Mouse (Mus musculus): ENCODE measurements around the gene Lgr6. TPM values are rescaled to one million over a fixed set of nuclear protein-coding genes. Genes with fewer than 3 reads are reported as not detected.

Lgr6 gene
- polyA plus RNA-seq, 1 experiment = 2.9 TPM

DNA sequence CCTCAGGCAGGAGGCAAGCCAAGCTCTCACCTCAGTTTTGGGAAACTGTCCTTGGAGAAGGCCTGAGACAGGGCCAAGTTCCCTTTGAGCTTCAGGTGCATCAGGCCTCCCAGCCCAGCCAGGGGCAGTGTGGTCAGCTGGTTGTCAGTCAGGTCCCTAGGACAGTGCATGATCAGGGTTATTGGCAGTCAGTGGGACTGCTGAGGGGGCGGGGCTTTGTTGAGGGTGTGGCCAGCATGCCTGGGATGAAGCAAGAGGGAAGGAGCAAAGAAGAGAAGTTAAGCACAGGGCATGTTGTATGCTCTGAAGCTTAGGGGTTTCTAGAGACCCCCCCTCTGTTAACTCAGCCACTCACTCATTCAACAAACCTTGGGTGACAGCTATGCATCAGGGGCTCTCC, 109.1 kb downstream of the Lgr6 start:
- Histone ChIP-seq H3K27me3 (ENCODE audit: control insufficient read depth, insufficient read depth, low read length) (no peaks in the 10 kb centered on the region), H3K27ac (ENCODE audit: insufficient read depth, low read length) (no peak overlapping the region), H3K4me1 (ENCODE audit: control insufficient read depth, insufficient read depth, low read length) (no peaks in the 10 kb centered on the region; the same call in 1 of the 2 replicates), H3K4me3 (replicated peaks; ENCODE audit: insufficient read depth, low read depth, low read length) (no peak overlapping the region)
- WGBS = 33% methylated on average over 1 of the region's 1 CpGs
- no peak for TF ChIP-seq POLR2A (IDR thresholded peaks at IDR 0.05; ENCODE audit: borderline replicate concordance, insufficient read depth, low read length)
- no peak for TF ChIP-seq CTCF (IDR thresholded peaks at IDR 0.05; ENCODE audit: borderline replicate concordance, insufficient read depth, low read depth, low read length)
- DNase-seq = no peak

GRCm38 (mm10) chr1:134995437-134995836, 109.6 kb downstream of the Lgr6 start:
- Histone ChIP-seq H3K4me1 (ENCODE audit: control insufficient read depth, insufficient read depth, low read length) (no peaks in the 10 kb centered on the region; the same call in 1 of the 2 replicates), H3K27me3 (ENCODE audit: control insufficient read depth, insufficient read depth, low read length) (no peaks in the 10 kb centered on the region), H3K4me3 (replicated peaks; ENCODE audit: insufficient read depth, low read depth, low read length) (no peak overlapping the region), H3K27ac (ENCODE audit: insufficient read depth, low read length) (no peak overlapping the region)
- TF ChIP-seq CTCF (IDR thresholded peaks at IDR 0.05; ENCODE audit: borderline replicate concordance, insufficient read depth, low read depth, low read length) (no peak), POLR2A (IDR thresholded peaks at IDR 0.05; ENCODE audit: borderline replicate concordance, insufficient read depth, low read length) (no peak)
- WGBS = 43% methylated on average over 4 of the region's 4 CpGs
- DNase-seq = peak in 1 of 2 experiments; percentile 28

DNA sequence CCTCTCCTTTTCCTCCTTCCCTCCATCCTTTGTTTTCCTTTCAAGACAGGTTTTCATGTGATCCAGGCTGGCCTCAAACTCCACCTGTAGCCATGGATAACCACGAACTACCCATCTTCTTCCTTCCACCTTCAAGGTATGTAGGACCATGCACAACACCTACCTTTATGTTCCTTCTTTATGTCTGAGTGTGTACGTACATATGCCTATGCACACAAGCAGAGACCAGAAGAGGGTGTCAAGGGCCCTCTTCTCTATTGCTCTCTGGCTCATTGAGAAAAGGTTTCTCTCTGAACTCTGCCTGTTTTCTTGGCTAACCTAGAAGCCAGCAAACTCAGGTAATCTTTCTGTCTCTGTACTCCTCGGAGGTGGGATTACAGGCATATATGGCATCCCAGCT, 110.3 kb downstream of the Lgr6 start:
- Histone ChIP-seq H3K27ac (ENCODE audit: insufficient read depth, low read length) (no peak overlapping the region), H3K4me3 (replicated peaks; ENCODE audit: insufficient read depth, low read depth, low read length) (no peak overlapping the region), H3K27me3 (ENCODE audit: control insufficient read depth, insufficient read depth, low read length) (no peaks in the 10 kb centered on the region), H3K4me1 (ENCODE audit: control insufficient read depth, insufficient read depth, low read length) (no peaks in the 10 kb centered on the region; the same call in 1 of the 2 replicates)
- WGBS = 90% methylated on average over 3 of the region's 3 CpGs
- no peak for DNase-seq
- TF ChIP-seq POLR2A (IDR thresholded peaks at IDR 0.05; ENCODE audit: borderline replicate concordance, insufficient read depth, low read length) = no peak
- no peak for TF ChIP-seq CTCF (IDR thresholded peaks at IDR 0.05; ENCODE audit: borderline replicate concordance, insufficient read depth, low read depth, low read length)

- DNase-seq = no peak
- no peak overlapping the region for H3K4me3 ChIP-seq (replicated peaks; ENCODE audit: insufficient read depth, low read depth, low read length)
- no peaks in the 10 kb centered on the region; the same call in 1 of the 2 replicates for H3K4me1 ChIP-seq (ENCODE audit: control insufficient read depth, insufficient read depth, low read length)
- TF ChIP-seq CTCF (IDR thresholded peaks at IDR 0.05; ENCODE audit: borderline replicate concordance, insufficient read depth, low read depth, low read length) (no peak), POLR2A (IDR thresholded peaks at IDR 0.05; ENCODE audit: borderline replicate concordance, insufficient read depth, low read length) (no peak)
- no peaks in the 10 kb centered on the region for H3K27me3 ChIP-seq (ENCODE audit: control insufficient read depth, insufficient read depth, low read length)
- WGBS = 60% methylated on average over 8 of the region's 8 CpGs
- H3K27ac ChIP-seq (ENCODE audit: insufficient read depth, low read length) = no peak overlapping the region
Observed at GRCm38 (mm10) chr1:134992046-134992645, 112.9 kb downstream of the Lgr6 start.

DNA sequence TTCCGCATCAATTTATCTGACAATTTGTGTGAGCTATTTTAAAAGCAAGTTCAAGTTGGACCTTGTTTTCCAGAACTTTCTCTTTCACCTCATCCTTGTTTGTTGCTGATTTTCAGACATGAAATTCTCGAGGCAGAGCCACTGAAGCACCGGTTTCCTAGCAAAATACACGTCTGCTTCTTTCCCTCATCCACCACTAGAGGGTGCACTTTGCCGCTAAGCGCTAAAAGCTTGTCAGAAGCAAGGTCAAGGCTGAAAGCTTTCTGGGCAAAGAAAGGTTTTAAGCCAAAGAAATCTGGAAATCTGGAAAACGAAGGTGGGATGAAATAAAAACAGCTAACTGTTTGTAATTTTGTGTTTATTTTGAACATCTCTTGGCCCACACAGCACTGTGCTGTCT, 115.7 kb downstream of the Lgr6 start:
- Histone ChIP-seq H3K27me3 (ENCODE audit: control insufficient read depth, insufficient read depth, low read length) (no peaks in the 10 kb centered on the region), H3K4me3 (replicated peaks; ENCODE audit: insufficient read depth, low read depth, low read length) (no peak overlapping the region), H3K27ac (ENCODE audit: insufficient read depth, low read length) (no peak overlapping the region), H3K4me1 (ENCODE audit: control insufficient read depth, insufficient read depth, low read length) (no peaks in the 10 kb centered on the region)
- TF ChIP-seq CTCF (IDR thresholded peaks at IDR 0.05; ENCODE audit: borderline replicate concordance, insufficient read depth, low read depth, low read length) (peak; percentile 85), POLR2A (IDR thresholded peaks at IDR 0.05; ENCODE audit: borderline replicate concordance, insufficient read depth, low read length) (no peak)
- DNase-seq = peak; percentile 73 to 76
- 9% methylated on average over 7 of the region's 7 CpGs for WGBS

- 5% methylated on average over 14 of the region's 14 CpGs for WGBS
Observed at GRCm38 (mm10) chr1:134987962-134988341, 117.1 kb downstream of the Lgr6 start.

GRCm38 (mm10) chr1:134987173-134987961, 117.7 kb downstream of the Lgr6 start:
- Histone ChIP-seq H3K4me3 (replicated peaks; ENCODE audit: insufficient read depth, low read depth, low read length) (peak overlapping the region; percentile 37), H3K27ac (ENCODE audit: insufficient read depth, low read length) (no peak overlapping the region), H3K27me3 (ENCODE audit: control insufficient read depth, insufficient read depth, low read length) (no peaks in the 10 kb centered on the region), H3K4me1 (ENCODE audit: control insufficient read depth, insufficient read depth, low read length) (no peaks in the 10 kb centered on the region)
- peak; percentile 69 to 70 for DNase-seq
- WGBS = 28% methylated on average over 48 of the region's 48 CpGs
- TF ChIP-seq CTCF (IDR thresholded peaks at IDR 0.05; ENCODE audit: borderline replicate concordance, insufficient read depth, low read depth, low read length) = no peak
- TF ChIP-seq POLR2A (IDR thresholded peaks at IDR 0.05; ENCODE audit: borderline replicate concordance, insufficient read depth, low read length) = 0 out of 2 replicates have a peak, but pooled peaks have one; percentile 30

More at GRCm38 (mm10) chr1:134987962-134988341, 117.1 kb downstream of the Lgr6 start:
- Histone ChIP-seq H3K27me3 (ENCODE audit: control insufficient read depth, insufficient read depth, low read length) (no peaks in the 10 kb centered on the region), H3K4me1 (ENCODE audit: control insufficient read depth, insufficient read depth, low read length) (no peaks in the 10 kb centered on the region), H3K4me3 (replicated peaks; ENCODE audit: insufficient read depth, low read depth, low read length) (peak overlapping the region; percentile 37), H3K27ac (ENCODE audit: insufficient read depth, low read length) (no peak overlapping the region)
- no peak for TF ChIP-seq CTCF (IDR thresholded peaks at IDR 0.05; ENCODE audit: borderline replicate concordance, insufficient read depth, low read depth, low read length)
- no peak for TF ChIP-seq POLR2A (IDR thresholded peaks at IDR 0.05; ENCODE audit: borderline replicate concordance, insufficient read depth, low read length)
- DNase-seq = no peak

DNA sequence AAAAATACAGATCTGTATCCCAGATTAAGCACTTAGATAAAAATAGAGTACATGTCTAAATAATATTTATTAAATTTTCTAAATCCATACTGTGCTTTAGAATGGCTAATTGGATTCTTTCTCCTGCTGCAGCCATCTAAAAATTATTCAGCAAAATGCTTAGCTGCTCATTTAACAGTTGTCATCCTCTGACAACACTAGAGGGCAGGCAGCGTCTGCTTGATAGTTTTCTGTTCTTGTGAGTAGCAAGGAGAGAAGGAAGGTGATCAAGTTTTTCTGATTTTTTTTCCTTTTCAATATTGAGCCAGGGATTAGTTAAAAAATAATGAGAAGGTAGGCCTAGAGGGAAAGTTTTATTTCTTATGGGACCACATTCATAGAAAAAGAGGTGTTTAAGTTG, 132.2 kb downstream of the Lgr6 start:
- TF ChIP-seq CTCF (IDR thresholded peaks at IDR 0.05; ENCODE audit: borderline replicate concordance, insufficient read depth, low read depth, low read length) (no peak), POLR2A (IDR thresholded peaks at IDR 0.05; ENCODE audit: borderline replicate concordance, insufficient read depth, low read length) (no peak)
- H3K4me3 ChIP-seq (replicated peaks; ENCODE audit: insufficient read depth, low read depth, low read length) = no peak overlapping the region
- H3K27me3 ChIP-seq (ENCODE audit: control insufficient read depth, insufficient read depth, low read length) = no peaks in the 10 kb centered on the region
- no peak for DNase-seq
- no peak overlapping the region for H3K27ac ChIP-seq (ENCODE audit: insufficient read depth, low read length)
- 63% methylated on average over 1 of the region's 1 CpGs for WGBS
- no peaks in the 10 kb centered on the region for H3K4me1 ChIP-seq (ENCODE audit: control insufficient read depth, insufficient read depth, low read length)

Measured in cerebellum, adult 2 months (tissue).